Mouse (Mus musculus): Measurements from ENCODE around the gene Fnbp1l.

GRCm38 (mm10) chr3:122492006-122492405 is 127.5 kb downstream of the Fnbp1l start:
- TF ChIP-seq CTCF (IDR thresholded peaks at IDR 0.05; ENCODE audit: low read depth) (no peak), EP300 (IDR thresholded peaks at IDR 0.05; ENCODE audit: low read depth) (no peak)
